Mouse (Mus musculus) erythroblast, embryonic 14.5 days (primary cell): ENCODE results near the gene Lgals9. TPM values are rescaled to one million over a fixed set of nuclear protein-coding genes. Genes with fewer than 3 reads are reported as not detected.

ENCODE experiments used
- H3K27me3 ChIP-seq: 2 replicates; pipeline ENCODE4 v1.6.1; 2012; ENCODE audit warnings: inconsistent platforms; ENCODE audit not compliant: control insufficient read depth
- H3K36me3 ChIP-seq: 2 replicates; pipeline ENCODE4 v1.6.1; 2012; ENCODE audit warnings: mild to moderate bottlenecking, inconsistent platforms; ENCODE audit not compliant: control insufficient read depth
- H3K4me1 ChIP-seq: 2 replicates; pipeline ENCODE4 v1.6.1; 2012; ENCODE audit warnings: inconsistent platforms; ENCODE audit not compliant: control insufficient read depth
- H3K4me3 ChIP-seq: replicated peaks from 2 replicates; pipeline ENCODE3; 2012; ENCODE audit warnings: moderate library complexity, mild to moderate bottlenecking, inconsistent platforms
- H3K9me3 ChIP-seq: 2 replicates; pipeline ENCODE4 v1.6.1; 2012; ENCODE audit warnings: low read length, inconsistent platforms, mixed read lengths; ENCODE audit not compliant: control insufficient read depth
- GATA1 ChIP-seq: IDR thresholded peaks from 2 replicates; pipeline ENCODE4 v1.6.1; 2012; ENCODE audit warnings: low read length, inconsistent platforms, mixed read lengths
- TAL1 ChIP-seq: IDR thresholded peaks from 3 replicates; pipeline ENCODE4 v1.6.1; 2012; ENCODE audit warnings: low read length, inconsistent platforms, mixed read lengths
- polyA plus RNA-seq: library from polyadenylated mRNA; stranded (reverse); fragments of >175 nt; gene quantifications from 2 replicates; pipeline ENCODE4 v1.2.3, GENCODE M21; 2012

The Lgals9 gene
- polyA plus RNA-seq, 1 experiment: 0.11 TPM

DNA sequence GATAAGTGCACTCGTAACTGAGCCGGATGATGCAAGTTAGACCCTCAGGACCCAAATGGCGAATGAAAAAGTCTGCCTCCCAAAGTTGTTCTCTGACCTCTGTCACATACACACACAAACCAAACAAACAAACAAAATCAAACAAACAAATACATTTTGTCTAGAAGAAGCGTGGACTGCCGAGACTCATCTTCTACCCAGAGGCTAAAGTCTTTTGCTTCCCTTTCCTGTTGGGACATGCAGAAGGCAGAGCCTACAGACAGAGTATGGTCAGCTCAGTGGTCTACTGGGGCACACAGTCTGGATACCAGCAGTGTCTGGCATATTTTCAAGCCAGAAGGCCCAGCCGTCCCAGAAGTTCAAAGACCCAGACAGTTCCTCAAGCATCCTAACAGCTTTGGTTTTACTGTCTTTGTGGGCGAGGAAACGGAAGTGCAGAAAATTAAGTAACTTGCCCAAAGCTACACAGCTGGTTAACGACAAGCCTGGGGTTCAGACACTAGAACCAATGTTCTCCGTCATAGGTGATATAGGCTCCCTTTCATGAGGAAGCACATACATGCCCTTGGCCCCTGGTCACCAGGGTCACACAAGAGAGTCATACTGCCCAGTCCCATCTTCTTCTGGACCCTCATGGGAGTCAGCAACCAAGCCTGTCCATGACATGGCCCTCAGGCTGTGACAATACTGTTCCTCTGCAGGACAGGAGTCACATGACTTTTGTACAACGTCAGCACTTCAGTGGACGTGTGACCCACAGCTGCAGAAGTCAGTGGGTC, 2.0 kb downstream of the Lgals9 start:
- peaks cover 39% of the 10 kb centered on the region for H3K4me1 ChIP-seq

DNA sequence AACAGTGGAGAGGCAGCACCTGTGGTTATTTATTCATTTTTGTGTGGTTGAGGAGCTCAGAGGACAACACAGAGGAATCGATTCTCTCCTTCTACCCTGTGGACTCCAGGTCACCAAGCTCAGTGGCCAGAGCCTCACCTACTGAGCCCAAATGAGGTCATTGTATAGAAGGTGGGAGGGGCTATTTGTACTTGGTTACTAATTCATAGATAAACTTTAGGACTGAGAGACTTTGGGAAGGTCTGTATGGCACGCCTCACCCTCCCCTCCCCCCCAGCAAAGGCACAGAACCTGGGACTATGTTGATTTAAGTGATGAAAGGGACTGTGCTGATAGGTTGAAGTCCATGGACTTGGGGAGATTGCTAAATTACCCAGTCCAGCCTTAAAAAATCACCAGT, 2.7 kb downstream of the Lgals9 start:
- Histone ChIP-seq H3K9me3 (no peaks in the 10 kb centered on the region), H3K4me3 (no peak overlapping the region), H3K4me1 (peaks cover 39% of the 10 kb centered on the region)

More for the DNA sequence above, 2.0 kb downstream of the Lgals9 start:
- Histone ChIP-seq H3K36me3 (no peaks in the 10 kb centered on the region), H3K4me3 (no peak overlapping the region), H3K27me3 (no peaks in the 10 kb centered on the region), H3K9me3 (no peaks in the 10 kb centered on the region)
- no peak for TF ChIP-seq GATA1
- TF ChIP-seq TAL1: no peak

DNA sequence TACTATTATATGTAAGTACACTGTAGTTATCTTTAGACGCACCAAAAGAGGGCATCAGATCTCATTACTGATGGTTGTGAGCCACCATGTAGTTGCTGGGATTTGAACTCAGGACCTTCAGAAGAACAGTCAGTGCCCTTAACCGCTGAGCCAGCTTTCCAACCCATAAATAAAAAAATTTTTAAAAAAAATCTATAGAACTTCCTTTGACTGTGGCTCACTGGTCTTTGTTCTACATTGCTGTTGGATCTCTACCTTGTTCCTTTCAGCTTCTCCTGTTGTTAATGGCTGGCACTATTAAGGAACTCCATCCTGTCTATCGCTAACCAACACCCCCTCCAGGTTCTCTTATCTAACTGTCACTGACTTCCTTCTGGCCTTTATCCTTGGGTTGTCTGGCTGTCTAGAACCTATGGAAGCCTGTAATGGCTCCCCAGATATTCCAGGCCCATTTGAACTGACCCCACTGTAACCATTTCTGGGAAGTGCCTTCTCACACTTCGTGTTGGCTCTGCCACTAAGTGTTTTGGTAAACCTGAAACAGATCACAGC, 4.6 kb downstream of the Lgals9 start:
- Histone ChIP-seq H3K36me3 (no peaks in the 10 kb centered on the region; the same call in 1 of the 2 replicates), H3K9me3 (no peaks in the 10 kb centered on the region), H3K4me1 (peaks cover 39% of the 10 kb centered on the region), H3K4me3 (no peak overlapping the region), H3K27me3 (no peaks in the 10 kb centered on the region)
- TF ChIP-seq GATA1 (no peak), TAL1 (no peak)

More for the DNA sequence above, 2.7 kb downstream of the Lgals9 start:
- H3K27me3 ChIP-seq: no peaks in the 10 kb centered on the region
- TF ChIP-seq TAL1 (no peak), GATA1 (no peak)
- no peaks in the 10 kb centered on the region for H3K36me3 ChIP-seq

GRCm38 (mm10) chr11:78978176-78979019, 6.3 kb downstream of the Lgals9 start:
- TF ChIP-seq TAL1 (no peak), GATA1 (no peak)
- H3K36me3 ChIP-seq: peaks cover 4% of the 10 kb centered on the region; the same call in 1 of the 2 replicates
- no peaks in the 10 kb centered on the region for H3K9me3 ChIP-seq
- H3K4me1 ChIP-seq: peaks cover 24% of the 10 kb centered on the region
- H3K4me3 ChIP-seq: no peak overlapping the region
- H3K27me3 ChIP-seq: no peaks in the 10 kb centered on the region

- H3K27me3 ChIP-seq: no peaks in the 10 kb centered on the region
- no peaks in the 10 kb centered on the region for H3K9me3 ChIP-seq
- peaks cover 14% of the 10 kb centered on the region for H3K4me1 ChIP-seq
- TF ChIP-seq GATA1 (no peak), TAL1 (no peak)
- peaks cover 4% of the 10 kb centered on the region; the same call in 1 of the 2 replicates for H3K36me3 ChIP-seq
- no peak overlapping the region for H3K4me3 ChIP-seq
Measured at GRCm38 (mm10) chr11:78976731-78977510, 7.8 kb downstream of the Lgals9 start.

- TF ChIP-seq GATA1: no peak
- no peak for TF ChIP-seq TAL1
- peaks cover 12% of the 10 kb centered on the region; the same call in 1 of the 2 replicates for H3K36me3 ChIP-seq
- H3K27me3 ChIP-seq: no peaks in the 10 kb centered on the region
- H3K9me3 ChIP-seq: no peaks in the 10 kb centered on the region
- 0 out of 2 replicates have a peak, but pooled peaks cover 3% of the 10 kb centered on the region for H3K4me1 ChIP-seq
- no peak overlapping the region for H3K4me3 ChIP-seq
Measured at GRCm38 (mm10) chr11:78973381-78974150, 11.2 kb downstream of the Lgals9 start.

GRCm38 (mm10) chr11:78972811-78973351, 11.9 kb downstream of the Lgals9 start:
- Histone ChIP-seq H3K4me1 (0 out of 2 replicates have a peak, but pooled peaks cover 1% of the 10 kb centered on the region), H3K36me3 (peaks cover 12% of the 10 kb centered on the region; the same call in 1 of the 2 replicates), H3K9me3 (no peaks in the 10 kb centered on the region), H3K27me3 (no peaks in the 10 kb centered on the region), H3K4me3 (no peak overlapping the region)
- TF ChIP-seq TAL1 (no peak), GATA1 (no peak)

DNA sequence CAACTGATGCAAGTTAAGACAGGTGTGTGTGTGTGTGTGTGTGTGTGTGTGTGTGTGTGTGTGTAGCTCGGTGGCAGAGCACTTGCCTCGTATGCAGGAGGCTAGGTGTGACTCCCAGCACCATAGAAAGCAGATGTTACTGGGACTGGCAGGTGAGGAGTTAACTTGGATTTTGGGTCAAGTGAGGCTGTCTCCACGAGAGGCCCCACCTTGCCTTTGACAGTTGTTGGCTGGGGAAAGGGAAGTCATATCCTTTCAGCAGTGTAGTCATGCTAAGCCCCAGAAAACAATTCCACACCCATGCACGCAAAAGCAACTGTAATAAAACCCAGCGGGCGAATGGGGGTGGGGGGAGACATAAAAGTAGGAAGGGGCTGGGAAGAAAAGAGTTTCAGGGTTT, 12.4 kb downstream of the Lgals9 start:
- Histone ChIP-seq H3K4me1 (0 out of 2 replicates have a peak, but pooled peaks cover 1% of the 10 kb centered on the region), H3K9me3 (no peaks in the 10 kb centered on the region), H3K4me3 (no peak overlapping the region), H3K27me3 (no peaks in the 10 kb centered on the region), H3K36me3 (peaks cover 12% of the 10 kb centered on the region; the same call in 1 of the 2 replicates)
- no peak for TF ChIP-seq TAL1
- no peak for TF ChIP-seq GATA1
